Mouse (Mus musculus) liver (tissue): ENCODE data around the gene Ralb.

Experiments
- DNase-seq: peaks from one replicate; pipeline ENCODE4 v3.0.0-alpha.2; 2020; ENCODE audit warnings: mixed read lengths

The Ralb gene

GRCm38 (mm10) chr1:119492097-119492496 lies 12.5 kb downstream of the Ralb start:
- DNase-seq = peak; percentile 61

- DNase-seq = no peak
Measured at GRCm38 (mm10) chr1:119490765-119491164, 13.8 kb downstream of the Ralb start.

- DNase-seq = no peak
Measured at GRCm38 (mm10) chr1:119487917-119488590, 16.5 kb downstream of the Ralb start.

- DNase-seq = no peak
Measured at GRCm38 (mm10) chr1:119485825-119486224, 18.8 kb downstream of the Ralb start.

- peak; percentile 26 for DNase-seq
Measured at GRCm38 (mm10) chr1:119484457-119484856, 20.1 kb downstream of the Ralb start.

- no peak for DNase-seq
Measured at GRCm38 (mm10) chr1:119482891-119483290, 21.7 kb downstream of the Ralb start.

- no peak for DNase-seq
Measured at GRCm38 (mm10) chr1:119481205-119481932, 23.2 kb downstream of the Ralb start.

GRCm38 (mm10) chr1:119480678-119481077 lies 23.9 kb downstream of the Ralb start:
- DNase-seq = no peak

GRCm38 (mm10) chr1:119479641-119480040 lies 25.0 kb downstream of the Ralb start:
- no peak for DNase-seq

GRCm38 (mm10) chr1:119476905-119477353 lies 27.7 kb downstream of the Ralb start:
- no peak for DNase-seq

- no peak for DNase-seq
Measured at GRCm38 (mm10) chr1:119474671-119475070, 29.9 kb downstream of the Ralb start.

- DNase-seq = peak; percentile 51
Measured at GRCm38 (mm10) chr1:119472648-119473047, 31.9 kb downstream of the Ralb start.

- DNase-seq = no peak
Measured at GRCm38 (mm10) chr1:119471793-119472396, 32.7 kb downstream of the Ralb start.

- peak; percentile 58 for DNase-seq
Measured at GRCm38 (mm10) chr1:119463386-119463785, 41.2 kb downstream of the Ralb start.

- no peak for DNase-seq
Measured at GRCm38 (mm10) chr1:119460062-119460461, 44.5 kb downstream of the Ralb start.

GRCm38 (mm10) chr1:119457993-119458605 lies 46.5 kb downstream of the Ralb start:
- DNase-seq = peak; percentile 48

GRCm38 (mm10) chr1:119457528-119457855 lies 47.1 kb downstream of the Ralb start:
- DNase-seq = no peak

- no peak for DNase-seq
Measured at GRCm38 (mm10) chr1:119456671-119457527, 47.7 kb downstream of the Ralb start.

- no peak for DNase-seq
Measured at GRCm38 (mm10) chr1:119453731-119454130, 50.9 kb downstream of the Ralb start.

- DNase-seq = no peak
Measured at GRCm38 (mm10) chr1:119451417-119451816, 53.2 kb downstream of the Ralb start.

- DNase-seq = no peak
Measured at GRCm38 (mm10) chr1:119450651-119451345, 53.8 kb downstream of the Ralb start.

- DNase-seq = no peak
Measured at GRCm38 (mm10) chr1:119446753-119447283, 57.8 kb downstream of the Ralb start.
